Mouse (Mus musculus): ENCODE results near the gene Ngrn. TPM values are rescaled to one million over a fixed set of nuclear protein-coding genes. Genes with fewer than 3 reads are reported as not detected.

Ngrn gene
- total RNA-seq, 2 experiments from 2014 or later: 38.7 to 47.4 TPM

DNA sequence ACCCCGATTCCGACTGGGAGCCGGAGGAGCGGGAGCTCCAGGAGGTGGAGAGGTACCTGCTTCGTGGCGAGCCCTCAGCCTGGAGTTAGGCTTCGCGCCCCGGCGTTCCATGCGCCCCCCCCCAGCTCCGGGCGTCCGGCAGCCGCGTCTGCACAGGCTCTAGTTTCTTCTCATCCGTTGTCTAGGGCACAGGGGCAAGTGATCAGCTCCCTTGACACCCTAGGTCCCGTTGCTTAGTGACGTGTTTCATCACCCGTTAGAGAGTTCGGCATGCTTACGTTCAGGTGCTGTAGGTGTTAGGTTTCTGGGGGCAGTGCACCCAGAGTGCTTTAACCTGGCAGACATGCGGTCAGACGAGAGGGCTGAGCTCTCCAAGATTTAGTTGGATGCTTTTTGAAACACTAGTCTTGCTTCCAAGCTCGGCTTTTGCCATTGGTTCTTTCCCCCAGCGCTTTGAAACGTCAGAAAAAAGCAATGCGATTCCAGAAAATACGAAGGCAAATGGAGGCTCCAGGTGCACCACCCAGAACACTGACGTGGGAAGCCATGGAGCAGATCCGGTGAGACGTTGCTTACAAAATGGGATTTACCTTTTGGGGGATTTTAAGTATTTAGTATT, 466 bp downstream of the Ngrn start:
- no peak for DNase-seq

DNA sequence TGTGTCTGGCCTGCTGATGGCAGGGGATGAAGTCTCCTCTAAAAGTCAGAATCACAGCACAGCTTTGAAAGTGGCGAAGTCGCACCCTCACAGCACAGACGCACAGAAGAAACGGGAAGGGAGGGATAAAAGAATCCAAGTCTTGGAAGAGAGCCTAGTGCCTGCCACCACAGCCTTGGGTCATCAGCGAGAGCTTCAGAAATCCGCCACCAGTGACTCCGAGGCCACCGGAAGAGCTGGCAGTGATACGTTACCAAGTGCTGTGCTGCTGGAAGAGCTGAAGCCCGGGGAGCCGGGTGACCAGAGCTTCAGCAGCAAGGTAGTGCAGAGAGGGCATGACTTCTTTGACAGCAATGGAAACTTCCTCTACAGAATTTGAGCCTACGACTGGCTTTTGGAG, 3.6 kb downstream of the Ngrn start:
- DNase-seq: peak; percentile 57

DNA sequence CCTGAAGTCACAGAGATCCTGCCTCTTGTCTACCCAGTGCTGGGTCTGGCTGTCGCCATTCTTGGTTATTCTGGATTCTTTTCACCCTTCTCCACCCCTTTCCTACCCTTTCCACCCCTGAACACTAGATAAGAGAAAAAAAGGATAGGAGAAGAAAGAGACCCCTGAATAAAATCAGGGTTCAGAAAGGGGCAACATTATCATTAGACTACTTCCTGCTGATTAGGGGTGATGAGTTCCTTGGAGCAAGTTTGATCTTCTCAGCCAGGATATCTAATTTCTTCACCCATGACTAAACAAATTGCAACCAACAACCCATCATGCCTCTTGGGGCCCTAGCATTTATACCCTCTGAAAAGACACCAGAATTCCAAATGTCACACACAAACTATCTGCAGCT, 6.7 kb downstream of the Ngrn start:
- no peak for DNase-seq

DNA sequence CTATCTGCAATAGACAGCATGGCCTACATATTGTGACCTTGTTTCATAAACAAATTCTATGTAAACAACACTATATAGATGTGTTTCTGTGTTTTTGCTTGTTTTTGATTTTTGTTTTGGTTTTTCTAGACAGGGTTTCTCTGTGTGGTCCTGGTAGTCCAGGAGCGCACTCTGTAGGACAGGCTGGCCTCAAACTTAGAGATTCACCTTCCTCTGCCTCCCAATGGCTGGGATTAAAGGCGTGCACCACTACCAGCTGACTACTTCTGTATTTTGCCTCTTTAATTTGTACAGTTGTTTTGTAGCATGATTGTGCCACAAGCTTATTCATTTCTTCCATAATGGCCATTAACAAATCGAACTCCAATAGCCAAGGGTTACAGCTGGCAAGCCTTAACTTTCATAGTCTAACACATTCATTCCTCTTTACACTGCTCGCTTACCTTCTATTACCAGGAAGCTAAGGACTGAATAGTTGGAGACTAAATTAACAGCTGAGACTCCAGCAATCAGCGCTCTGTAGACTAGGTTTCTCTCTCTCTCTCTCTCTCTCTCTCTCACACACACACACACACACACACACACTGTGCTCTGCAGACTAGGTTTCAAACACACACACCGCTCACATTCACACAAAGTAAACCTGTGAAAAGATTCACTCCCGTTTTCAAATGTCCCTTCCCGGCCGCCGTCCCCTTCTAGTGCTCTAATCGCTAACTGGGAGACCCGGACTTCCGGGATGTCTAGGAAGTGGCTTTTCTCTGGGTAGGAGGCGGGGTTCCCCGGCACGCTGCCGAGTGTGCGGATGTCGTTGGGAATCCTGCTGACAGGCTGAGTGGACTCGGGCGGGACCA, 8.1 kb downstream of the Ngrn start, which contains the start of gene Vps33b:
Gene Vps33b (plus strand): TSS at position 753 of the 854 bp plus-strand sequence.
- DNase-seq: peak; percentile 98

DNA sequence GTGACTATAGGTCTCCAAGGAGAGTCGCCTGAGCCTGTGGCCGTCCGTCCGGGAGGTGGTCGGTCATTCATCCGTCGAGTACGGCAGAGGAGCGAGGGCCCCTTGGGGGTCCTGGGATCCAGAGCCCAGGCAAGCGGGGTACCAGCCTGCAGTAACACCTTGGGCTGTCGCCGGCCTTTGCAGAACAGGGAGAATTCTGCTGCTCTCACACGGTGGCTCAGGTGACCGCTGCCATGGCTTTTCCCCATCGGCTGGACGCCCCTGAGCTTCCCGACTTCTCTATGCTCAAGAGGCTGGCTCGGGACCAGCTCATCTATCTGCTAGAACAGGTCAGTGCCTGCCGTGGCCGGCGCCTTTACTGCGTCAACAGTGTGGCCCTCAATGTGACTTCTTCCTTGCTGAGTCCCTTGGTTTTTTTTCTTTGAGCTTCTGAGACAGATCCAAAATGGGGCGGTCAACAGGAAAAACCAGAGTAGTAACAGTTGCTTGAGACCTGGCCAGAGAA, 8.8 kb downstream of the Ngrn start:
- DNase-seq: peak; percentile 60

DNA sequence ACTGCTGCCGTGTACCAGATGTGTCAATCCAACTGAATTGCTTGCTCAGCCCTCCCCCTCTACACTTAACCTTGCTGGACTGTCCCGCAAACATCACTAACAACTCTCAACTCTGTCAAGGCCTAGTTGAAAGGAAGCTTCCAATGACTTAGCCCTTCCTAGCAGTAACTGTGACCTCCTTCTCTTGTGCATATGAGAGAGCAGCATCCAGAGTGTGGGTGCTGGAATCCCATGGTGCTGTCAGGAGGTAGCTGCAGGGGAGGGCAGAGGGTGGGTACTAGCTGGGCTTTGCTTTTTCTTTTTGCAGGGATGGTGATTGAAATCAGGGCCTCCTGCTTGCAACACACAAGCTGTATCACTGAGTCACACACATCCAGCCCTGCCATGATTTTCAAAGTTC, 12.4 kb downstream of the Ngrn start:
- DNase-seq: no peak

DNA sequence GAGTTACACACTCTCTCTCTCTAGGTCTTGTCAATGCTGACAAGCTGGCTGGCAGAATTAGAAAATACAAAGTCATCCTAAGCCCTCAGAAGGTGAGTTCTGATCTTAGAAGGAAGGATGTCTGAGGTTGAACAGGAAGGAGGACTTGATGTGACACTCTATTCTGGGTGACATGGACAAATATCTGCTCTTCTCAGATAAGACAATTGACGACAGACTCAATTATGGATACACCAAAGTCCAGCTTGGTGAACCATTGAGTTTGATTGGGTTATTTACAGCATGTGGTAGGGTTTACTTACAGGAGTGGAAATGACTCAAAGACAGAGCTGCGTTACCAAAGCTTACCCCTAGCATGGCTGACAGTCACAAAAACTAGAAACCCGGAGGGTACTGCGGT, 15.4 kb downstream of the Ngrn start:
- no peak for DNase-seq

DNA sequence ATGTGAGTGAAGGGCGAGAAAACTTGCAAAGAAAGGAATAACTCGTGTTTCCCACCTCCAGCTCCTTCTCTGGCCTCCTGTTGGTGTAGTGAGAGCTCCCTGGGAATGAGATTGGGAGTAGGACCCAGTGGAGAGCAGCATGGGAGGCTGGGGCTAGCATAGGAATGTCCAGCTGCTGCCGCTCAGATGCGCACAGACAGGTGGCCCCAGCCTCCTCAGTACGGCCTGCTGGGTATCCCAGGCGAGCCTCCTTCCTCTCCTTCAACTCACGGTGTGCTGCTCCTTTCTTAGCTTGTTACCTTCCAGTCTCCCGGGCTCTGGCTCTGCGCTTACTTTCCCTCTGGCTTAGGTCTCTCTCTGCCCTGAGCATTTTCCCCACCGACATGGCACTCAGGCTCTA, 19.0 kb downstream of the Ngrn start:
- DNase-seq: no peak

DNA sequence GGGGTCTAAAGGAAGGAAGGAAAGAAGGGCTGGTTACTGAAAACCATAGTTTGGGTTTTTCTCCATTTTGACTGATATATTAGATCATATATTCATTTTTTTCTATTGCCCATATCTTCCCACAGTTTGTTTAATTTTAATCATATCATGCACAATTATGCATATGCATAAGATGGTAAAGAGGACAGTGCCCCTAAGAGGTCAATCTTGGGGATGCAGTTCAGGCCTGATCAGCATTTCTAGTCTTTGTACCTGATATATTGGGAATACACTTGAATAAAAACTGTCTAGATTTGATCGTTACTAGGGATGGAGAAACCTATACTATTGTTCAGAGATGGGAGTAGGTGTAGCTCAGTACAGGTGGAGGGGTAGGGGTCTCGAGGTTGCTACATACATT, 20.0 kb downstream of the Ngrn start:
- no peak for DNase-seq

DNA sequence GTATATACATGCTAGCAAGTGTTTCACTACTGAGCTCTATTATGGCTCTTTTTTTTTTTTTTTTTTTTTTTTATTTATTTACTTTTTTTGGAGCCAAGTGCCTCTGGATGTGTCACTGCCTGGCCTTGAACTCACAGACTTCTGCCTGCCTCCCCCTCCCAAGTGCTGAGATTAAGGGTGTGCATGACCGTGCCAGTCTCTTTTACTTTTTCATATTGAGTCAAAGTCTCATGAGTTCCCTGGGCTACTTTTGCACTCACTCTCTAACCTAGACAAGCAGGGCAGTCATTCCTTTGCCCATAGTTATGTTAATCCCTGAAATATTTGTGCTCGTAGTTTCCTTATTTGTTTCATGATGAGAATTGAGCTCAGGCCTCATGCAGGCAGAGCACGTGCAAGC, 20.6 kb downstream of the Ngrn start:
- DNase-seq: peak; percentile 29

DNA sequence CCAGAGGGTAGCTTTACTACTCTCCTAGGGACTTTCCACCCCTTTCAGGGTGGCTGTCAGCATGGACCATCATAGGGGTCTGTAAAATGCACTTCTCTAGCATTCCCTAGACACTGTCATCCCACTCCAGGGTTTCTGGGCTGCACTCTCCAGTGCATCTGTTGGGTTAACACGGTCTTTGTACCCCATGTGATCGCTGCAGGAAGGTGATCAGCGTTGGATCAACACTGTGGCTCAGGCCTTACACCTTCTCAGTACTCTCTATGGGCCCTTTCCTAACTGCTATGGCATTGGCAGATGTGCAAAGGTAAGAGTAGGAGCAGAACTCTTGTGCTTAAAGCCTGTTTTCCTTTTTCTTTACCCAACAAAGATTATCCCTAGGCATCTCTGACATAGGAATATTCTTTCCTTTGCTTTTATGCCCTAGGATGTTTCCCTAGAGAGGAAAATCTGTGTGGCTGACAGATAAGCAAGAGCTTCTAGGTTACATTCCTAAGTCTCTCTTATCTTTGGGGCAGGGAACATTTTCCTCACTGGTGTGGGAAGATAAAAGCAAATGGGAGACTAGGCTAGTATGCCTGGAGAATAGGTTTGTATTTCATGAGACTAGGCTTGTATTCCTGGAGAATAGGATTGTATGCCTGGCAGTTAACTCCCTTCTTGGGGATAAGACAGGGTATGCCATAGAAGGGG, 22.4 kb downstream of the Ngrn start:
- DNase-seq: no peak

DNA sequence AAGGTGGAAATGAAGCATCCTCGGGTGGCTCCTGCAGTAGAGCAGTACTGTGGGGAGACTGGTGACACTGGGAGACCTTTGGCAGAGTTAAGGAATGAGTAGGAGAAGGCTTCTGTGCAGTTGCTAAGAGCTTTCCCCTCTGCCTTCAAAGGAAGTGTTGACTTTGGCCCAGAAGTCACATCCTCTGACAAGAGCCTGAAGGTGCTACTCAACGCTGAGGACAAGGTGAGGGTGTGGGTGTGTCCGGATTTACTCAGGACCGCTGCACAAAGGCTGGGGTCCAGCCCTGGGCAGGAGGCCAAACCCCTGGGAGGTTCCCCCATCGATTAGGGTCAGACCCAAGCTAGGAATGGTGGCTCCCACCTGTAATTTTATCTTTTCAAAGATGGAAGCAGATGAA, 23.4 kb downstream of the Ngrn start:
- no peak for DNase-seq

DNA sequence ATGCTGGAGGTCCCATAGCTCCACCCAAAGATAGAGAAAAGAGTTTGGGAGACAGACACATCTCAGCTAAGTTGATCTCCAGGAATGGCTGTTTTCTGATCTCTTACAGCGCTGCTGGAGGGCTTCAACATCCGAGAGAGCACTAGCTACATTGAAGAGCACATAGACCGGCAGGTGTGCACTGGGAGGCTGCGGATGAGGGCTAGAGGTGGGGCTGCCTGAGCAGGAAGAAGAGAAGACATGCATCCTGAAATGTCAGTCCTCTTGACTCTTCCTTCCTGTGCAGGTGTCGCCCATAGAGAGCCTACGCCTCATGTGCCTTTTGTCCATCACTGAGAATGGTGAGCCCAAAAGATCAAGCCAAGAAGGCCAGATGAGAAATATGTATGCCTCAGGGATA, 24.7 kb downstream of the Ngrn start:
- no peak for DNase-seq

DNA sequence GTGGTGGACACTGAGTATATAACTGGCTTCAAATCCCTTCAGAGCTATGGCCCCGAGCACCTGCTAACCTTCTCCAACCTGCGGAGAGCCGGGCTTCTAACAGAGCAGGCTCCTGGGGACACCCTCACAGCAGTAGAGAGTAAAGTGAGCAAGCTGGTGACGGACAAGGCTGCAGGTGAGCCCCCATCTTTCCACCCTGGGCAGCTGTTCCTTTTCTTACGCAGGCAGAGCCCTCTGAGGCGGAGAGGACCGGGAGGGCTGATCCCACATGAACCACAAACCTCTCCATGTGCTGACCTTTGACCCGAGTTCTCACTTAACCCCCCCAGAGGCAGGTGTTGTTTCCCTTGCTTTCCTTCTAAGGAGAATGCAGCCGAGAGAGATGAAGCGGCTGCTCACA, 26.7 kb downstream of the Ngrn start:
- no peak for DNase-seq

DNA sequence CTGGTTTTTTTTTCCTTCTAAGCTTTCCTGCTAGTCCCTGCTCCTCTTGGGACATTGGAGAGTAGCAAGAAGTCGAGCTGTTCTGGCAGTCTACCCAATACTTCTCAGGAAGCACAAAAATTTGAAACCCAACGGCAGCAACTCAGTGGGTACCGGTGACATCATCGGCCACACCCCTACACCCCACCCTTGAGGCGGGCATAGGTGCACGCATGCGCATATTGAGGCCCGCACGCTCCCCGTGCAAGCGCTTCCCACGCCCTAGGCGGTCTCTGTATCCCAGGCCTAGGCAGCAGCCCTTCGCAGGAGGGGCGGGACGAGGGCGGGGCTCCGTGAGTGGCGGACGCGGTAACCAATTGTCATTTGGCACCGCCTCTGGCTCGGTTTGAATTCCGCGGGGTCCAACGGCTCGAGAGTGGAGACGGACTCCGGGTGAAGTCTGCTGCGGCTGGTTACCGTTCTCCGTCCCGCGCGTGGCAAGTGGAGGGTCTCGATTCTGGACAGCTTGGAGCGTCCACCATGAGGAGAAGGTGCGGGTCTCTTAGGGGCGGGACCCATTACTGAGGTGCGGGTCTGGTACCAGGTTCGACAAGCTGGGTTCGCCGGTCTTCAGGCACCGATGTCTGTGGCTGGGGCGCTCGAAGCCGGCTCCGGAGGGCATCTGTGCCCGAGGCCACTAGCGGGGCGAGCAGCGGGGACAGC, 33.2 kb downstream of the Ngrn start, which contains the start of gene Prc1:
Gene Prc1 (plus strand): TSS at position 389 of the 702 bp plus-strand sequence.
- DNase-seq: peak; percentile 100

DNA sequence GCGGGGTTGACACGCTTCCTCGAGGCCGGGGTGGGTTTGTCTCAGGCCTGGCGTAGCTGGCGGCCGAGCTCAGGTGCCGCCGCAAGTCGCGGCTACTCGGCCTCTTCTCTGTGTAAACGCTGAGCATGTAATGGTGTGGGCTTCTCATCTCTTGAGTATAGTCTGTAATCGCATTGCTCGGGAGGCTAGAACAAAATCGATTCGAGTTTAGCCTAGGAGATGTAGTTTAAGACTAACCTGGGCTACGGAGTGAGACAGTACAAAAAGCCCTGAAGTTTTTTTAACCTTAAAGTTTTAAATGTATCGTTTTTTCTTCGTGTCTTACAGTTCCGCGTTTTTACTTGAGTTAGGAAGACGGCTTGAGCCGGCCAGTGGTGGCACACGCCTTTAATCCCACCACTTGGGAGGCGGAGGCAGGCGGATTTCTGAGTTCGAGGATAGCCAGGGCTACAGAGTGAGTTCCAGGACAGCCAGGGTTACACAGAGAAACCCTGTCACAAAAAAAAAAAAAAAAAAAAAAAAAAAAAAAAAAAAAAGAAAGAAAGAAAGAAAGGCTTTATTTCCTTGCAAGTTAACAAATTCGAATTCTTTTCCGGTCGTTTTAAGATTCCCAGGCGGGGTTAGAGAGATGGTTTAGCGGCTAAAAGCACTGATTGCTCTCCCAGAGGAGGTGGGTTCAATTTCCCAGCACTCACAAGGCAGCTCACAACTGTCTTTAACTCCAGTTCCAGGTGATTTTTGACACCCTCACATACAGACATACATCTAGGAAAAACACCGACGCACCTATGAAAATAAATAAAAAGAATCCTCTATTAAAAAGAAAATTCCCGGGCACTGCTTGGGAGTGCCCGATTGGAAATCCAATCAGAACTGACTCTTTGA, 34.0 kb downstream of the Ngrn start:
- DNase-seq: no peak

DNA sequence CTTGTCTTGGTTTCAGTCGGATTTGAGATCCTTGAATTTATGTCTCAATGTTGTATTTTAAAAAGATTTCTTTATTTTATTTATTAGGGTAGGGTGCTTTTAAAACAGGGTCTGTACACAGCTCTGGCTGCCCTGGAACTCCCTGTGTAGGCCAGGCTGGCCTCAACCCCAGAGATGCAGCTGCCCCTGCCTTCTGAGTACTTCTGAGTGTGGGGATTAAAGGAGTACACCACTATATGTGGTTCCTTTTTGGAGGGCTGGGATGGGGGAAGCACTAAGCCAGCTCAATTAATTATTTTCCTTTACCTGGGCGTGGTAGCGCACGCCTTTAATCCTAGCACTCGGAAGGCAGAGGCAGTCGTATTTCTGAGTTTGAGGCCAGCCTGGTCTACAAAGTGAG, 35.4 kb downstream of the Ngrn start:
- no peak for DNase-seq

DNA sequence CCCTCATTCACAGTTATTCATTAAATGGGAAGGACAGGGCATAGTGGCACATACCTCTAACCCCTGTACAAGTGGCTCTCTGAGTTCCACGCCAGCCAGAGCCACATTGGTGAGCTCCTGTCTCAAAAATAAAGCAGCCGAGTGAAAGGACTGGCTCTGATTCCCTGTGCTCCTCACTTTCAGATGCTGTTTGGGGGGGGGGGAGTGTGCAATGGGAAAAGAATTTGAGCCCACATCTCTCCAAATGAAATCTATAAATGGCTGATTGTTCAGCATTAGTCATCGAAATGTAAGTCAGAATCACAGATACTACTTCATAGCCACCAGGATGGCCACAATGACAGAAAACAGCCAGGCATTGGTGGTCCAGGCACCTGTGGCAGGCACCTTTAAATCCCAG, 36.0 kb downstream of the Ngrn start:
- DNase-seq: no peak

DNA sequence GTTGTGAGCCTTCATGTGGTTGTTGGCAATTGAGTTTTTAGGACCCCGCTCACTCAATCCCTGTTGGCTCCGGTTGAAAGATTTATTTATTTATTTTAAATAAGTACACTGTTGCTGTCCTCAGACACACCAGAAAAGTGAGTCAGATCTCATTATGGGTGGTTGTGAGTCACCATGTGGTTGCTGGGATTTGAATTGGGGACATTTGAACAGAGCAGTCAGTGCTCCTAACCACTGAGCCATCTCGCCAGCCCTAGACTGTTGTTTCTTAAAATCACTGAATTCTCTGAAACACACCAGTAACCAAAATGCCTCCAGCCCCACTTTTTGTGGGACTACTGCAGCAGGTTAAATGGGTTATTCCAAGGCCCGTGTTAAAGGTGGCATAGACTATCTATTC, 37.7 kb downstream of the Ngrn start:
- no peak for DNase-seq

DNA sequence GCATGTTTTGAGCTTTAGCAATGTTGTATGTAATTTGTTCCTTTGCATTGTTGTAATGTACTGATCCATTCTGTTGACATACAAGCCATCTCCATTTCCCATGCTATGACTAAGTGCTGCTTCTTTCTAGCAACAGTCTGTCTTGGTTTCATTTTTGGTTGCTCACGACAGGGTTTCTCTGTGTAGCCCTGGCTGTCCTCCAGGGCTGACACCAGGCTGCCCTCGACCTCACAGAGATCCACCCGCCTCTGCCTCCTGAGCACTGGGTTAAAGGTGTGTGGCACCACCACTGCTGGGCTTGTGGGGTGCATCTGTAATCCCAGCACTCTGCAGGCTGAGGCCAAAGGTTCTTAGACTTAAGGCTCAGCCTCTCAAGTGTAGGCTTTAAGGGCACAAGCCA, 38.6 kb downstream of the Ngrn start:
- DNase-seq: no peak

DNA sequence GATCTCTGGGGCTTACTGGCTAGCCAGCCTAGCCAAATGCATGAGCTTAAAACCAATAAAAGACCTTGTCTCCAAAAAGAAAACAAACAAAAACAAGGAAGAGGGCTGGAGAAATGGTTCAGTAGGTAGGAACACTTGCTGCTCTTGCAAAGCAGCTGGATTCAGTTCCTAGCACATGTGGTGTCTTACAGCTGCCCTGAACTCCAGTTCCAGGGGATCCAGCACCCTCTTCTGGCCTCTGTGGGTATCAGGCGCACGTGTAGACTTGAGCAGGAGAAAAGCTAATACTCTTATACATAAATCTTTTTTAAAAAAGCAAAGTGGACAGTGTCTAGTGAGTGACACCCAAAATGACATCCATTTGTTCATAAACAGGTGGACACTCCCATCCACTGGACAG, 40.5 kb downstream of the Ngrn start:
- no peak for DNase-seq
